Mouse (Mus musculus): Measurements from ENCODE around the gene Frmd4b. TPM values are rescaled to one million over a fixed set of nuclear protein-coding genes. Genes with fewer than 3 reads are reported as not detected.

Frmd4b gene
- total and polyA plus RNA-seq, 2 experiments: 11.9 to 38.0 TPM

DNA sequence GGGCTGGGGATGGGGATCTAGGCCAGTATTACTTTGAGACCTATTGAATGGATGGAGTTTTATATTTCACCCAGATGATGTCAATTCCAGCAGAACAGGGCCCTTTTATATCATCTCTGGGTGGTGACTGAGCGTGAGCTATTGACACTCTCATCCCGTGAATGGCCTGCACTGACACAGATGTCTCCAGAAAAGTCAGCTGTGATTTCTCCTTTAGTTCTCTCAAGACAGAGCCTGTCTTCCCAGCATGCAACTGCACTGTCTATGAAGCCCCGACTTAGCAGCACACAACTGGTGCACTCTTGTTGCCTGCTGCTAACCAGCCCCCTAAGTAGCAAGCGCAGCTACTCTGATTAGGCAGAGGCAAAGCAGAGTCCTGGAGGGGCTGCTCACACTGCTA is 182.6 kb downstream of the Frmd4b start:
- H3K4me1 ChIP-seq (ENCODE audit: control insufficient read depth, insufficient read depth, low read length): peaks cover 6% of the 10 kb centered on the region; the same call in 1 of the 2 replicates
- no peak for TF ChIP-seq CTCF (IDR thresholded peaks at IDR 0.05; ENCODE audit: low read depth, low read length)
- no peak for TF ChIP-seq POLR2A (IDR thresholded peaks at IDR 0.05; ENCODE audit: extremely low read depth, insufficient read depth, low read length)
- H3K27ac ChIP-seq (replicated peaks; ENCODE audit: insufficient read depth, low read depth, low read length): no peak overlapping the region
- 88% methylated on average over 4 of the region's 4 CpGs for WGBS
- no peak for DNase-seq (ENCODE audit: extremely low read depth, low read depth, low spot score)
- H3K79me2 ChIP-seq (ENCODE audit: control insufficient read depth, insufficient read depth, low read length): no peaks in the 10 kb centered on the region
- H3K27me3 ChIP-seq (ENCODE audit: control insufficient read depth, insufficient read depth, low read length): no peaks in the 10 kb centered on the region
- no peak overlapping the region for H3K4me3 ChIP-seq (ENCODE audit: insufficient read depth, low read depth, low read length)
- H3K9ac ChIP-seq (ENCODE audit: low read depth, low read length): no peak overlapping the region
- no peaks in the 10 kb centered on the region for H3K36me3 ChIP-seq (ENCODE audit: control insufficient read depth, insufficient read depth, low read length)

DNA sequence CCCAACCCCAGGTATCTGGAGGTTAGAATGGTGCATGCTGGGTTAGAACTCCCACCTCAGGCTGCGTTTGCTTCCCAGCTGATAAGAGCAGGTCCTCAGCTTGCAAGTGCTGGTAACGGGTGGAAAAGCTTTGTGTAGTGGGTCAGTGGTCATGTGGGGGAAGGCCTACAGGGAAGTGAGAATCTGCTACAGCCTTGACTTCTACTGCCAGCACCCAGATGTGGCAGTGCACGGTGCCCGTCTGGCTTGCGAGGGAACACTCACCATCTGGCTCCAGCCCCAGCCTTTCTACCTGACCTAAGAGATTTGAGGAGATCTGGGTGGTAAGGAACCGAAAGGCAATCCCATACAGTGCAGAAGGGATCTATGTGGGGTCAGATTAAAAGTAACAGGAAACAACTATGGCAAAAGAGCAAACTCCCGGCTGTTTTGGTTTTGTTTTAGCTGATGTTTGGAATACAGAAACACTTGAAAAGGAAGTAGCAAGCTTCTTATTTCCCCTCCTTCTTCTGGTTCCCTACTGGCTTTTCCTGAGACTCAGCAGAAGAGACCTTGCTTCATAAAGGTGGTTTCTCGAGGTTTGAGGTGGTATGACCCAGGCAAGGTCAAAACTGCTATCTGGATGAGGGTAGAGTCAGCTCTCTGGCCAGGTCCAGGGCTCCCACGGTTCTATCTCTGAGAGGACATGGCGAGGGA is 185.9 kb downstream of the Frmd4b start:
- Histone ChIP-seq H3K4me1 (ENCODE audit: control insufficient read depth, insufficient read depth, low read length) (peaks cover 11% of the 10 kb centered on the region; the same call in 1 of the 2 replicates), H3K4me3 (ENCODE audit: insufficient read depth, low read depth, low read length) (no peak overlapping the region), H3K79me2 (ENCODE audit: control insufficient read depth, insufficient read depth, low read length) (no peaks in the 10 kb centered on the region; the same call in 1 of the 2 replicates), H3K36me3 (ENCODE audit: control insufficient read depth, insufficient read depth, low read length) (no peaks in the 10 kb centered on the region), H3K27me3 (ENCODE audit: control insufficient read depth, insufficient read depth, low read length) (no peaks in the 10 kb centered on the region), H3K27ac (replicated peaks; ENCODE audit: insufficient read depth, low read depth, low read length) (peak overlapping the region; percentile 70), H3K9ac (ENCODE audit: low read depth, low read length) (peak overlapping the region; percentile 6; the same call in 1 of the 2 replicates)
- no peak for TF ChIP-seq POLR2A (IDR thresholded peaks at IDR 0.05; ENCODE audit: extremely low read depth, insufficient read depth, low read length)
- TF ChIP-seq CTCF (IDR thresholded peaks at IDR 0.05; ENCODE audit: low read depth, low read length): no peak
- DNase-seq (ENCODE audit: extremely low read depth, low read depth, low spot score): peak; percentile 47
- WGBS: 72% methylated on average over 10 of the region's 10 CpGs

DNA sequence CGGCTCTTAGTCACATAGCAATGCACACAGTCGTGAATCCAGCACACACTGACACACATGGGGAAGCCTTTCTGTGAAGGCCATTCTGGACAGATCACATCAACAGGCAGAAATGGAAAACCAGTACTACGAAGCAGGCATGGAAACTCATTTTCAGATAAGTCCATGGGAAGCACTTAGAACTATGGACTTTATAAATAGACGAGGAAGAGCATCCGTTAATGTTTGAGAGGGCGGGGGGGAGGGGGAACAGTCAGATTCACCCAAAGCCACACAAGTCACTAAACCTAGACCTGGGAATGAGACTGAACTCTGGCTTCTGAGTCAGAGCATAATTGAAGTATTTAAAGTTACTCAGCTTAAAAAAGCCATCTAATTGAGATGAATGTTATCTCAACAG is 186.8 kb downstream of the Frmd4b start:
- TF ChIP-seq CTCF (IDR thresholded peaks at IDR 0.05; ENCODE audit: low read depth, low read length) (no peak), POLR2A (IDR thresholded peaks at IDR 0.05; ENCODE audit: extremely low read depth, insufficient read depth, low read length) (no peak)
- H3K4me1 ChIP-seq (ENCODE audit: control insufficient read depth, insufficient read depth, low read length): peaks cover 11% of the 10 kb centered on the region; the same call in 1 of the 2 replicates
- WGBS: 40% methylated on average over 6 of the region's 6 CpGs
- H3K27ac ChIP-seq (replicated peaks; ENCODE audit: insufficient read depth, low read depth, low read length): peak overlapping the region; percentile 65
- DNase-seq (ENCODE audit: extremely low read depth, low read depth, low spot score): no peak
- no peaks in the 10 kb centered on the region; the same call in 1 of the 2 replicates for H3K79me2 ChIP-seq (ENCODE audit: control insufficient read depth, insufficient read depth, low read length)
- no peak overlapping the region for H3K9ac ChIP-seq (ENCODE audit: low read depth, low read length)
- no peaks in the 10 kb centered on the region for H3K27me3 ChIP-seq (ENCODE audit: control insufficient read depth, insufficient read depth, low read length)
- no peaks in the 10 kb centered on the region for H3K36me3 ChIP-seq (ENCODE audit: control insufficient read depth, insufficient read depth, low read length)
- H3K4me3 ChIP-seq (ENCODE audit: insufficient read depth, low read depth, low read length): no peak overlapping the region

DNA sequence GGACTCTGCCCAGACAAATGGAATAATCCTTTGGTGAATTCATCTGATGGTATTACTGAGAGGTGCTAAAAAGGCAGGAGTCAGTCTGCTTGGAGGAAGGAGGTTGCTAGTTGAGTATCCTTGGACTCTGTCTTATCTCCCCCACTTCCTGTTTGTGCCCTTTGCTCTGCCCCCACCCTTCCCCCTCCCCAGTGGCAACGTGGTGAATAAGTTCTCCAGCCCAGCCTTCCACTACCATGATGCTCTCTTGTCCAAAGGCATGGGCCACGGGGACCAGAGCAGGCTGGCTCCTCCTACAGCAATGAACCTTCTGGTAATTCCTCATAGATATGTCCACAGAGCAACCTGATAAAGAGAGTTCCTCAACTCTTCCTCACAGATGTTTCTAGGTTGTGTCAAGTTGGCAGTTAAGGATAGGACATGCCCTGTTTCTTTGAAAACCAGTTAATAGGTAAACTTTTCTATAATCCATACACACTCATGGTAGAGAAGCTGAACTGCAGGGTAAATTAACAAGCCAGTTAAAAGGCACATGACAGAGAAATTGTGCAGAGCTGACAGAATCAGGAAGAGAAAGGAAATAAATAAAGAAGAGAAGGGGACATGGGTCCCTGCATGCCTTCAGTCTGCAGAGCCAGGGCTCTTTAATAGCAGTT is 187.5 kb downstream of the Frmd4b start:
- H3K36me3 ChIP-seq (ENCODE audit: control insufficient read depth, insufficient read depth, low read length): no peaks in the 10 kb centered on the region
- no peaks in the 10 kb centered on the region; the same call in 1 of the 2 replicates for H3K79me2 ChIP-seq (ENCODE audit: control insufficient read depth, insufficient read depth, low read length)
- 18% methylated on average over 2 of the region's 2 CpGs for WGBS
- no peak for DNase-seq (ENCODE audit: extremely low read depth, low read depth, low spot score)
- no peaks in the 10 kb centered on the region for H3K27me3 ChIP-seq (ENCODE audit: control insufficient read depth, insufficient read depth, low read length)
- no peak for TF ChIP-seq CTCF (IDR thresholded peaks at IDR 0.05; ENCODE audit: low read depth, low read length)
- no peak for TF ChIP-seq POLR2A (IDR thresholded peaks at IDR 0.05; ENCODE audit: extremely low read depth, insufficient read depth, low read length)
- peak overlapping the region; percentile 65 for H3K27ac ChIP-seq (replicated peaks; ENCODE audit: insufficient read depth, low read depth, low read length)
- peaks cover 11% of the 10 kb centered on the region; the same call in 1 of the 2 replicates for H3K4me1 ChIP-seq (ENCODE audit: control insufficient read depth, insufficient read depth, low read length)
- H3K4me3 ChIP-seq (ENCODE audit: insufficient read depth, low read depth, low read length): no peak overlapping the region
- H3K9ac ChIP-seq (ENCODE audit: low read depth, low read length): no peak overlapping the region

DNA sequence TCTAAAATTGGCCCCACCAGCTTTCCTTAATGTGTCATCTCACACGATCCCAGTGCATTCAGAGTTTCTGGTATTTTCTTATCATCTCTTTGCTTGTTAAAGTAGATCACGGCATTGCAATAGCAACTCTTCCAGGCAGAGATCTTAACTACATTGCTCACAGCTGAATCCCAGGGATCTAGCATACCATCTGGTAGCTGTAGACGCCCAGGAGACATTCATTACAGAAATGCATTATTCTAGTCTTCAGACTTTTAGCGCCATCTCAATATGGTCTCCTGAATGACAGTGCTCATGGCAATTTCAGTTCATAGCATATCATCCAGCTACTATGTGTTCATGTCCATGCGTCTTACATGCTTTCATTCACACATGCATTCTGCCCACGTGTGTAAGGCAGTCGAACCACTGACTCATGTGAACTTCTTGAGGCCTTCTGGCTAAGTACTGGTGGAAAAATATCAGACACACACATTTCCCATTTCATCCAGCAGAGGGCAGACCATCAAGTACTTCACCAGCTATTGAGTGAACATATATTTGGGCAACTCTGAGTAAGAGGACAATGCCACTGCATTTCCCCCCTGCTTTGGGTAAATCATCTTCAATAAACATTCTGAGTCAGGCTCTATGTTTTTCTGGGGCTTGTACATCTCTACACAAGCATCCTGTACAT is 197.4 kb downstream of the Frmd4b start:
- Histone ChIP-seq H3K36me3 (ENCODE audit: control insufficient read depth, insufficient read depth, low read length) (no peaks in the 10 kb centered on the region), H3K27me3 (ENCODE audit: control insufficient read depth, insufficient read depth, low read length) (no peaks in the 10 kb centered on the region), H3K9ac (ENCODE audit: low read depth, low read length) (no peak overlapping the region), H3K79me2 (ENCODE audit: control insufficient read depth, insufficient read depth, low read length) (no peaks in the 10 kb centered on the region), H3K4me1 (ENCODE audit: control insufficient read depth, insufficient read depth, low read length) (no peaks in the 10 kb centered on the region), H3K4me3 (ENCODE audit: insufficient read depth, low read depth, low read length) (no peak overlapping the region), H3K27ac (replicated peaks; ENCODE audit: insufficient read depth, low read depth, low read length) (no peak overlapping the region)
- DNase-seq (ENCODE audit: extremely low read depth, low read depth, low spot score): peak; percentile 64
- 52% methylated on average over 7 of the region's 7 CpGs for WGBS
- TF ChIP-seq CTCF (IDR thresholded peaks at IDR 0.05; ENCODE audit: low read depth, low read length) (peak; percentile 70), POLR2A (IDR thresholded peaks at IDR 0.05; ENCODE audit: extremely low read depth, insufficient read depth, low read length) (no peak)

Data from liver, adult 2 months (tissue).